Mouse (Mus musculus) 3134 (cell line): ENCODE data around the gene Rgs17.
A peak's percentile ranks its signal among the peaks of the same experiment; 100 is the strongest.

Source experiments
- DNase-seq: peaks from one replicate; pipeline ENCODE4 v3.0.0-alpha.2; 2011; ENCODE audit warnings: low spot score; ENCODE audit not compliant: insufficient read length; ENCODE audit errors: extremely low read depth

Gene Rgs17

GRCm38 (mm10) chr10:5824779-5825178 lies 97.4 kb downstream of the Rgs17 start:
- peak; percentile 41 for DNase-seq

GRCm38 (mm10) chr10:5823740-5824491 lies 98.3 kb downstream of the Rgs17 start, which contains the start of gene Mtrf1l:
Gene Mtrf1l (minus strand): TSS chr10:5823910.
- peak; percentile 97 for DNase-seq

- no peak for DNase-seq
Observed at GRCm38 (mm10) chr10:5823291-5823739, 98.9 kb downstream of the Rgs17 start.

GRCm38 (mm10) chr10:5818772-5819171 lies 103.4 kb downstream of the Rgs17 start:
- no peak for DNase-seq

GRCm38 (mm10) chr10:5815968-5816367 lies 106.2 kb downstream of the Rgs17 start:
- DNase-seq = no peak

- no peak for DNase-seq
Observed at GRCm38 (mm10) chr10:5813724-5814123, 108.5 kb downstream of the Rgs17 start.

- DNase-seq = no peak
Observed at GRCm38 (mm10) chr10:5807683-5808082, 114.5 kb downstream of the Rgs17 start.

GRCm38 (mm10) chr10:5806996-5807395 lies 115.2 kb downstream of the Rgs17 start:
- DNase-seq = no peak

- DNase-seq = no peak
Observed at GRCm38 (mm10) chr10:5806416-5806815, 115.8 kb downstream of the Rgs17 start.

GRCm38 (mm10) chr10:5805731-5806307 lies 116.4 kb downstream of the Rgs17 start:
- DNase-seq = peak; percentile 97

GRCm38 (mm10) chr10:5805243-5805730 lies 116.9 kb downstream of the Rgs17 start, which contains the start of gene Fbxo5:
Gene Fbxo5 (minus strand): TSS chr10:5805600.
- peak; percentile 99 for DNase-seq

- DNase-seq = no peak
Observed at GRCm38 (mm10) chr10:5804691-5805156, 117.5 kb downstream of the Rgs17 start.

- no peak for DNase-seq
Observed at GRCm38 (mm10) chr10:5803739-5804138, 118.5 kb downstream of the Rgs17 start.

GRCm38 (mm10) chr10:5802866-5803265 lies 119.3 kb downstream of the Rgs17 start:
- DNase-seq = no peak

- no peak for DNase-seq
Observed at GRCm38 (mm10) chr10:5800490-5800889, 121.7 kb downstream of the Rgs17 start.

GRCm38 (mm10) chr10:5798069-5798468 lies 124.1 kb downstream of the Rgs17 start:
- DNase-seq = no peak

- no peak for DNase-seq
Observed at GRCm38 (mm10) chr10:5790657-5791056, 131.5 kb downstream of the Rgs17 start.

- no peak for DNase-seq
Observed at GRCm38 (mm10) chr10:5786923-5787322, 135.3 kb downstream of the Rgs17 start.
